In the genomic region with DNA sequence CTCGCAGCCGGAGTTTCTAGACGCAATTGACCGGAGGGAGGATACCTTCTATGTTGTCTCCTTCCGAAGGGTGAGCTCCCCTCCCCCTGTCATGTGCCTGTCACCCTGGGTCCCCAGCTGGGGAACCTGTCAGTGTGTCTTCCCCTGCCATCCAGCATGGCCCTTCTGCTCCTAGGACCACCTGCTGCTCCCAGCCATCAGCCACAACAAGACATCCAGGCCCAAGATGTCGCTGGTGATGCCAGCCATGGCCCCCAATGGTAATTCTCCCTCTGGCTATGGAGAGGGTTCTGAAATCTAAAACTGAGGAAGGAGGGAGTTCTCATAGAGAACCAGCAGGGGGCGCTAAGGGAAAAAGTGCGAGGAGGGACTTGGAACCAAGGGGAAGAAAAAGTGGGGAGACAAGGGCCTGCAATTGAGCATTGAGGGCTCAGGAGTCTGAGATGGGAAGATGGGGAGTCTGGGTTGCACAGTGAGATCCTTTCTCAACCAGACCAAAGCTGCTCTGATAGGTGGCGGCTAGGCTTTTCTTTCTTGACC, we compare ENCODE assay signal across 8 mouse cellular contexts. TPM values are rescaled to one million over a fixed set of nuclear protein-coding genes. Genes with fewer than 3 reads are reported as not detected.
DNase-seq lines count a peak whose midpoint lies in the region; ATAC-seq and TF ChIP-seq lines count a peak whose summit lies in the region.

No protein-coding gene starts in this region.

- no peak for ATAC-seq in CD4-positive, CD25-positive, alpha-beta regulatory T cell, adult 4 months
- ATAC-seq in lung, postnatal 0 days = no peak

- H3K36me3 ChIP-seq in lung, postnatal 0 days (ENCODE audit: insufficient read depth, low read length) = 0 out of 2 replicates have a peak, but pooled peaks cover 7% of the 10 kb centered on the region

- TF ChIP-seq CTCF in layer of hippocampus, adult 2 months (conservative IDR thresholded peaks at IDR 0.05) = peak; percentile 95
- peak; percentile 88 for TF ChIP-seq CTCF in lung, postnatal 0 days (IDR thresholded peaks at IDR 0.05)

- H3K9ac ChIP-seq in lung, postnatal 0 days (replicated peaks; ENCODE audit: low read depth) = no peak overlapping the region

- TF ChIP-seq EP300 in lung, postnatal 0 days (IDR thresholded peaks at IDR 0.05) = no peak

- H3K4me1 ChIP-seq in lung, postnatal 0 days (ENCODE audit: insufficient read depth, low read depth, low read length) = peaks cover 5% of the 10 kb centered on the region

- peak overlapping the region; percentile 95 for H3K27ac ChIP-seq in layer of hippocampus, adult 2 months
- no peak overlapping the region for H3K27ac ChIP-seq in lung, postnatal 0 days (ENCODE audit: low read length)

- H3K4me3 ChIP-seq in layer of hippocampus, adult 2 months = no peak overlapping the region
- H3K4me3 ChIP-seq in lung, postnatal 0 days (ENCODE audit: low read depth, low read length) = no peak overlapping the region

- H3K9me3 ChIP-seq in lung, postnatal 0 days (ENCODE audit: low read length) = no peaks in the 10 kb centered on the region

- H3K27me3 ChIP-seq in lung, postnatal 0 days (replicated peaks; ENCODE audit: insufficient read depth, low read length) = no peaks in the 10 kb centered on the region

- 64% methylated on average over 9 of the region's 9 CpGs for WGBS in lung, postnatal 0 days

- peak; percentile 71 for DNase-seq in CD4-positive, CD25-positive, alpha-beta regulatory T cell, adult 2 months (ENCODE audit: low read depth, low spot score)
- peak; percentile 74 to 81 for DNase-seq in layer of hippocampus, adult 2 months (ENCODE audit: low spot score in 2 of 2)
- no peak for DNase-seq in layer of hippocampus, adult 8-10 months (ENCODE audit: low spot score in 2 of 2)
- peak; percentile 43 for DNase-seq in T-cell, adult 2 months (ENCODE audit: low spot score)
- peak; percentile 78 for DNase-seq in embryo, embryonic 10.5 days (ENCODE audit: low spot score)
- DNase-seq in lung, postnatal 0 days (ENCODE audit: low spot score) = peak; percentile 83
- peak; percentile 58 for DNase-seq in thymus, postnatal 25 days

- no peak overlapping the region for H3K4me2 ChIP-seq in lung, postnatal 0 days (replicated peaks; ENCODE audit: low read depth, low read length)

RNA-seq across cellular contexts. Expression of gene Atf6b, which starts 6.9 kb away (rescaled TPM):
- 10 to 100 TPM; 15.2 to 20.2 TPM for polyA plus RNA-seq in CD4-positive, CD25-positive, alpha-beta regulatory T cell, adult 4 months (2017; shearing (Covaris generic))
- total RNA-seq in layer of hippocampus, adult 2 months (2021) = 10 to 100 TPM; 92.0 to 93.2 TPM
- total RNA-seq in layer of hippocampus, adult 8-10 months (2022) = 10 to 100 TPM; 74.1 to 82.9 (median 79.8) TPM
- polyA plus RNA-seq in lung, postnatal 0 days (2015; fragmentation: Nextera tagmentation; extraction: Ambion mirVana) = 42.5 and 47.3 TPM in 2 replicates

RNA-seq across cellular contexts. Expression of gene Fkbpl, which starts 9.3 kb away (rescaled TPM):
- polyA plus RNA-seq in CD4-positive, CD25-positive, alpha-beta regulatory T cell, adult 4 months (2017; shearing (Covaris generic)) = 1 to 10 TPM; 3.6 to 5.9 TPM
- total RNA-seq in layer of hippocampus, adult 2 months (2021) = 10 to 100 TPM; 16.2 to 18.8 TPM
- 10 to 100 TPM; 12.5 to 18.5 (median 15.2) TPM for total RNA-seq in layer of hippocampus, adult 8-10 months (2022)
- 12.2 and 14.5 TPM in 2 replicates for polyA plus RNA-seq in lung, postnatal 0 days (2015; fragmentation: Nextera tagmentation; extraction: Ambion mirVana)

RNA-seq across cellular contexts. Expression of gene Tnxb, which starts 16.5 kb away (rescaled TPM):
- not detected for polyA plus RNA-seq in CD4-positive, CD25-positive, alpha-beta regulatory T cell, adult 4 months (2017; shearing (Covaris generic))
- 10 to 100 TPM; 10.9 to 11.0 TPM for total RNA-seq in layer of hippocampus, adult 2 months (2021)
- total RNA-seq in layer of hippocampus, adult 8-10 months (2022) = 10 to 100 TPM; 10.6 to 13.3 (median 11.4) TPM
- polyA plus RNA-seq in lung, postnatal 0 days (2015; fragmentation: Nextera tagmentation; extraction: Ambion mirVana) = 0.85 and 0.99 TPM in 2 replicates

RNA-seq across cellular contexts. Expression of gene Prrt1, which starts 24.5 kb away (rescaled TPM):
- polyA plus RNA-seq in CD4-positive, CD25-positive, alpha-beta regulatory T cell, adult 4 months (2017; shearing (Covaris generic)) = 1 to 10 TPM; 1.4 to 2.2 TPM
- 100 to 1,000 TPM; 276 to 305 TPM for total RNA-seq in layer of hippocampus, adult 2 months (2021)
- total RNA-seq in layer of hippocampus, adult 8-10 months (2022) = 100 to 1,000 TPM; 211 to 266 (median 228) TPM
- 0.27 and 0.29 TPM in 2 replicates for polyA plus RNA-seq in lung, postnatal 0 days (2015; fragmentation: Nextera tagmentation; extraction: Ambion mirVana)

RNA-seq across cellular contexts. Expression of gene Ppt2, which starts 25.5 kb away (rescaled TPM):
- 10 to 100 TPM; 20.6 to 32.2 TPM for polyA plus RNA-seq in CD4-positive, CD25-positive, alpha-beta regulatory T cell, adult 4 months (2017; shearing (Covaris generic))
- 10 to 100 TPM; 46.8 to 55.8 TPM for total RNA-seq in layer of hippocampus, adult 2 months (2021)
- total RNA-seq in layer of hippocampus, adult 8-10 months (2022) = 10 to 100 TPM; 40.2 to 53.2 (median 46.0) TPM
- polyA plus RNA-seq in lung, postnatal 0 days (2015; fragmentation: Nextera tagmentation; extraction: Ambion mirVana) = 22.4 and 24.9 TPM in 2 replicates

Comparison
In these comparisons a context has a peak if more than half of its experiments do, and no peak if none do; other contexts are left out.
1. DNase-seq: peak in CD4-positive, CD25-positive, alpha-beta regulatory T cell, adult 2 months (single experiment), layer of hippocampus, adult 2 months (2 of 2), T-cell, adult 2 months (single experiment), embryo, embryonic 10.5 days (single experiment), lung, postnatal 0 days (single experiment) and thymus, postnatal 25 days (single experiment); none in layer of hippocampus, adult 8-10 months (0 of 2).